Mouse (Mus musculus): ENCODE measurements around the gene Setdb1.

The Setdb1 gene

GRCm38 (mm10) chr3:95292899-95293298, 64.1 kb downstream of the Setdb1 start:
- no peak for DNase-seq (ENCODE audit: low spot score in 2 of 2)

GRCm38 (mm10) chr3:95291041-95291440, 66.0 kb downstream of the Setdb1 start:
- DNase-seq (ENCODE audit: low spot score in 2 of 2), result no peak

- no peak for DNase-seq (ENCODE audit: low spot score in 2 of 2)
Measured at GRCm38 (mm10) chr3:95290156-95290555, 66.8 kb downstream of the Setdb1 start.

- no peak for DNase-seq (ENCODE audit: low spot score in 2 of 2)
Measured at GRCm38 (mm10) chr3:95289419-95289818, 67.6 kb downstream of the Setdb1 start.

GRCm38 (mm10) chr3:95287541-95287940, 69.5 kb downstream of the Setdb1 start:
- no peak for DNase-seq (ENCODE audit: low spot score in 2 of 2)

- no peak for DNase-seq (ENCODE audit: low spot score in 2 of 2)
Measured at GRCm38 (mm10) chr3:95286510-95286909, 70.5 kb downstream of the Setdb1 start.

- DNase-seq (ENCODE audit: low spot score in 2 of 2), result no peak
Measured at GRCm38 (mm10) chr3:95286011-95286410, 71.0 kb downstream of the Setdb1 start.

- no peak for DNase-seq (ENCODE audit: low spot score in 2 of 2)
Measured at GRCm38 (mm10) chr3:95285390-95285789, 71.6 kb downstream of the Setdb1 start.

GRCm38 (mm10) chr3:95284501-95285281, 72.3 kb downstream of the Setdb1 start:
- DNase-seq (ENCODE audit: low spot score in 2 of 2), result no peak

GRCm38 (mm10) chr3:95284062-95284461, 72.9 kb downstream of the Setdb1 start:
- DNase-seq (ENCODE audit: low spot score in 2 of 2), result no peak

- DNase-seq (ENCODE audit: low spot score in 2 of 2), result no peak
Measured at GRCm38 (mm10) chr3:95283589-95283941, 73.4 kb downstream of the Setdb1 start.

GRCm38 (mm10) chr3:95282865-95283588, 74.0 kb downstream of the Setdb1 start:
- DNase-seq (ENCODE audit: low spot score in 2 of 2), result peak; percentile 67 to 73

GRCm38 (mm10) chr3:95282381-95282864, 74.6 kb downstream of the Setdb1 start:
- peak; percentile 37 to 47 for DNase-seq (ENCODE audit: low spot score in 2 of 2)

GRCm38 (mm10) chr3:95281216-95282126, 75.5 kb downstream of the Setdb1 start, which contains the start of the genes Mindy1 and Prune1:
Gene Mindy1 (plus strand): TSS chr3:95281345.
Gene Prune1 (minus strand): TSS chr3:95282076.
- peak; percentile 98 to 99 for DNase-seq (ENCODE audit: low spot score in 2 of 2)

- no peak for DNase-seq (ENCODE audit: low spot score in 2 of 2)
Measured at GRCm38 (mm10) chr3:95280747-95281146, 76.3 kb downstream of the Setdb1 start.

GRCm38 (mm10) chr3:95277149-95277551, 79.9 kb downstream of the Setdb1 start:
- no peak for DNase-seq (ENCODE audit: low spot score in 2 of 2)

GRCm38 (mm10) chr3:95276428-95276934, 80.5 kb downstream of the Setdb1 start:
- DNase-seq (ENCODE audit: low spot score in 2 of 2), result no peak

GRCm38 (mm10) chr3:95275161-95275560, 81.8 kb downstream of the Setdb1 start:
- DNase-seq (ENCODE audit: low spot score in 2 of 2), result no peak

GRCm38 (mm10) chr3:95274453-95274852, 82.5 kb downstream of the Setdb1 start:
- no peak for DNase-seq (ENCODE audit: low spot score in 2 of 2)
